Mouse (Mus musculus): Measurements from ENCODE around the gene Klhl23. TPM values are rescaled to one million over a fixed set of nuclear protein-coding genes. Genes with fewer than 3 reads are reported as not detected.
A peak's percentile ranks its signal among the peaks of the same experiment; 100 is the strongest.
"Not testable (repeated sequence)": the region's sequence is repeated elsewhere in the genome, so short reads cannot be mapped to it uniquely, and the experiment has no call there.

Klhl23 gene
- polyA plus RNA-seq, 1 experiment from 2014 or later: 37.2 TPM

DNA sequence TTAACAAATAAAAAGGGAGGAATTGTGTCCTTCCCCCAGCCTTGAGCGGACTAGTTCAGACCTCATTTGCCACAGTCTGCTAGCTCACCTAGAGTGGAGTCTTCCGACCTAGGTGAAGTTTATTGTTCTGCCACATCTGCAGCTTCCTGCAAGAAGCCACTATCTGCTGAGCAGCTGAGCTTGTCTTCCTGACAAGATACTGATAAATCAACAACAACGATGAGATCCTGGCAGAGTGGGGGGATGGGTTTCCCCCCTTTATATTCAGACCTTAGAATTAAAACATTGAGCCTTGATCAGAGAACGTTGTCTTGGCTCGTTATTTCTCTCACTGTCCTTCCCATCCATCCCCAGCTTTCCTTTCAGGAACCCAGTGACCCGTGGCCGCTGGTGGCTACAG lies 10.4 kb upstream of the Klhl23 start:
- not testable (repeated sequence) for H3K4me1 ChIP-seq (replicated peaks); ATAC-seq; H3K4me2 ChIP-seq (replicated peaks); H3K9ac ChIP-seq; H3K9me3 ChIP-seq; H3K27me3 ChIP-seq (replicated peaks); H3K27ac ChIP-seq; H3K36me3 ChIP-seq; H3K4me3 ChIP-seq (replicated peaks)
- 67% methylated on average over 7 of the region's 7 CpGs for WGBS

DNA sequence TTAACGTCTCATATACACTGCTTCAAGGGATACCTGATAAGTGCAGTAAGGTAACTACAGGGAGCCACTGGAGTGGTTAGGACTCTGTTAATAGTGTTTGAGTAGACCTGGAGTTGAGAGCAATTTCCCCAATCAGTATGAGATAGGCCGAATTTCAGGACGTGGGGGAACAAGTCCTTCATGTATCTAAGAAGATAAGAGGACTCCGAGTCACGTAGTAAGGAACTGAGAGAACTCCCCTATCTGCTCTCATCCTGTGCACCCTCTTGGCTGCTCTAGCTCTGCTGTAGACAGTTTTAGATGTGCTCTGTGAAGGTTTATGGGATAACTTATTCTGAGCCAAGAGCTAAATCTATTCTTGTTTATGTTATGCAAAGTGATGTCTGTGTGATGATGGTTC lies 5.2 kb upstream of the Klhl23 start:
- ATAC-seq: peak; percentile 81
- H3K4me1 ChIP-seq (replicated peaks): peaks cover 2% of the 10 kb centered on the region; the same call in 1 of the 2 replicates
- 54% methylated on average over 5 of the region's 5 CpGs for WGBS
- H3K27ac ChIP-seq: peak overlapping the region; percentile 44; the same call in 1 of the 2 replicates
- H3K36me3 ChIP-seq: no peaks in the 10 kb centered on the region
- H3K27me3 ChIP-seq (replicated peaks): no peaks in the 10 kb centered on the region
- H3K9ac ChIP-seq: no peak overlapping the region
- H3K4me2 ChIP-seq (replicated peaks): no peak overlapping the region
- H3K9me3 ChIP-seq: no peaks in the 10 kb centered on the region
- no peak overlapping the region for H3K4me3 ChIP-seq (replicated peaks)

DNA sequence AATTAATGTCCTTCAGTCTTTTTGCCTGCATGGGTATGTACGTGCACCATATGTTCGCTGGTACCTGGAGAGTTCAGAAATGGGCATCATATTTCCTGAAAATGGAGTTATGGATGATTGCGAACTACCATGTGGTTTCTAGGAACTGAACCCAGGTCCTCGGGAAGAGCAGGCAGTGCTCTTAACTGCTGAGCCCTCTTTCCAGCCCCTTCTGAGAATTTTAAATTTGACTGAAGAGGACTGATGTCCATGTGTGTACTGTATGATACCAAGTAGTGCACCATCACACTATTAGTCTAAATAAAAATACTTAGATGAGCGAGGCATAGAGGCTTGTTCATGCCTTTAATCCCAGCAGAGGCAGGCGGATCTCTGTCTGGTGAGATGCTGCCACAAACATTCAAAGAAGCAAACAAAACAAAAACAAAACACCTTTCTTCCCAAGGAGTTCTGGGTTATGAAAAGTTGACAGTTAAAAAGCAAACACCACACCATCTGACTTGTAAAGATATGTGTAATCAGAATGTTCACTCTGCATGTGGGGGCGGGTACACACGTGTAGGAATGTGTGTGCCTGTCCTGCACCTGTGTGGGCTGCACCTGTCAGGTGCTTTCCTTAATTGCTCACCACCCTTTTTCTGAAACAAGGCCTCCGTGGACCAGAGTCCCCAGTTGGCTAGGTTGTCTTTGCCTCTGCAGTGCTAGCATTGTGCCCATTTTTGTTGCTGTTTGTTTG lies 3.2 kb upstream of the Klhl23 start:
- H3K9me3 ChIP-seq: no peaks in the 10 kb centered on the region
- no peak overlapping the region for H3K4me2 ChIP-seq (replicated peaks)
- H3K4me3 ChIP-seq (replicated peaks): no peak overlapping the region
- no peak overlapping the region for H3K9ac ChIP-seq
- peak; percentile 39 for ATAC-seq
- WGBS: 77% methylated on average over 9 of the region's 9 CpGs
- H3K27me3 ChIP-seq (replicated peaks): no peaks in the 10 kb centered on the region
- no peak overlapping the region for H3K27ac ChIP-seq
- no peaks in the 10 kb centered on the region for H3K36me3 ChIP-seq
- peaks cover 4% of the 10 kb centered on the region; the same call in 1 of the 2 replicates for H3K4me1 ChIP-seq (replicated peaks)

DNA sequence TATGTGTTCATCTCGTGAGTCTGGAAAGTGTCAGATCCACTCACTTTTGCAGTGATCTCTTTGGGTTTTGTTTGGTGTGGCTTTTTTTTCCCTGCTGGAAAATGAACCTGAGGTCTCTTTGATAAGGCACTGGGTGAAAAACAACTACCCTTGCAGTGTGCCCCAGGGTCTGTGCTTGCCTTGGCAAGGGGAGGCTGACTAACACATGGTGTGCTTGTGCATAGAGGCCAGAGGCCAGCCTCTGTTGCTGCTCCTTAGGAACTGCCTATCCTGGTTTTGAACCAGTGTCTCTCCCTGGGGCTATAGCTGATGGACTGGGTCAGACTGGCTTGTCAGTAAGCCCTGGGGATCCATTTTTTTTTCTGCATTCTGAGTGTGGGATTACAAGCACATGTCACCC lies 1.5 kb upstream of the Klhl23 start:
- Histone ChIP-seq H3K27ac (no peak overlapping the region), H3K4me1 (replicated peaks) (peaks cover 8% of the 10 kb centered on the region; the same call in 1 of the 2 replicates), H3K9me3 (no peaks in the 10 kb centered on the region), H3K4me2 (replicated peaks) (no peak overlapping the region), H3K4me3 (replicated peaks) (no peak overlapping the region), H3K27me3 (replicated peaks) (no peaks in the 10 kb centered on the region), H3K36me3 (peaks cover 3% of the 10 kb centered on the region; the same call in 1 of the 2 replicates), H3K9ac (no peak overlapping the region)
- no peak for ATAC-seq
- WGBS: 38% methylated on average over 1 of the region's 1 CpGs

DNA sequence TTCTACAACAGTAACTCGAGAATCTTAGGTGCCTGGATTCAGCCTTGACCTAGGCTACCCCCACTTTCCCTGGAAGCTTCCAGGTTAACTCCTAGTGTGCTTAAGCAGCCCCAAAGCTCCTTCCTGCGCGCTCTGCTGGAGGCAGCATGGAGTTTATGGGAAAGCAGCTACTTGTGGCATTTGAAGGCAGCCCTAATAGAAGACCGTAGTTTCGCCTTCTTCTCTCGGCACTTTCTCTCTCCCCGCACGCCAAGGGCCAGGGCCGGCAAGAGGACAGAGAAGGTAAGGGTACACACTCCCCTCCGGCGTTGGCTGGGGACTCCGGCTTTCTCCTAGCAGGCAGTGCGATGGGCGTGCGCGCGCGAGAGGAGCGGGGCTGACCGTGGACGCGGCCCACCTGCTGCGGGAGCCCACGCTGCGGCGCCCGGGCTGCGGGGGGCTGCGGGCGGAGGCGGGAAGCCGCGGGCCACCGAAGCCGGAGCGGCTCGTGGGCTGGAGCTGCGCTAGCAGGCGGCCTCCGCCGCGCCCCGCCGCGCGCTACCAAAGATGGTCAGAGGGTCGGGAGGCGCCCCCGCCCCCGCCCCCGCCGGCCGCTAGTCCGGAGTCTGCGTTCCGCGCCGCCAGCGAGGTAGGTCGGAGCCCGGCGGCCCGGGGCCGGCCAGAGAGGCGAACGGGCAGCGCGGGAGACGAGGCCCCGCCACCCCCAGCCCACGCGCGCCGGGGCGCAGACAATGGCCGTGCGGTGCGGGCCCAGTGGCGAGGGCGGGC lies 801 bp downstream of the Klhl23 start:
- under 1% methylated on average over 72 of the region's 80 CpGs for WGBS
- peak overlapping the region; percentile 79 for H3K4me3 ChIP-seq (replicated peaks)
- peak overlapping the region; percentile 80 for H3K4me2 ChIP-seq (replicated peaks)
- peaks cover 19% of the 10 kb centered on the region for H3K4me1 ChIP-seq (replicated peaks)
- peak overlapping the region; percentile 83 for H3K9ac ChIP-seq
- ATAC-seq: peak; percentile 76
- H3K9me3 ChIP-seq: no peaks in the 10 kb centered on the region
- H3K27ac ChIP-seq: peak overlapping the region; percentile 95
- H3K36me3 ChIP-seq: peaks cover 3% of the 10 kb centered on the region
- H3K27me3 ChIP-seq (replicated peaks): no peaks in the 10 kb centered on the region

DNA sequence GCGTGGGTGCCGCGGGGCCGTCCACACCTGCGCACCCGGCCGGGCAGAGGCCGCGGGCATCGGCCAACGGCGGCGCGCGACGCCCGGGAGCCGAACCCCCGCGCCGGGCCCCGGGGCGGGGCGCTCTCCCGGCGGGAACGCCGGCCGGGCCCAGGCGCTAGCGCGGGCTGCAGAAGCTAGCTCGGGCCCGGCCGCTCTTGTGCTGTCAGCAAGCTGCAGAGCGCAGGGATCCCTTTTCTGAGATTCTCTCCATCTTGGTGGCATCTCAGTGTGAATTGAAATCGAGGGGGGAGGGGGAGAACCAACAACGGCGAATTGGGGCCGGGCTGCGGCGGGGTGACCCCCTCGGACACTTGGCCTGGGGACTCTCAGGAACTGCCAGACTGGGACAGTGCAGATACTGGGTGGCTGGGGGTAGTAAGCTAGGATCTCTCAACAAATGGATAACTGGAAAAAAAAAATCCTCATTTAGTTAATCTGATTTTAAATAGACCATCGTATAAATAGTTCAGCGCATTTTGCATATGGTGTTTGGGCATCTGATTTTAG lies 1.5 kb downstream of the Klhl23 start:
- no peaks in the 10 kb centered on the region for H3K9me3 ChIP-seq
- peak; percentile 85 for ATAC-seq
- peak overlapping the region; percentile 80 for H3K4me2 ChIP-seq (replicated peaks)
- H3K27me3 ChIP-seq (replicated peaks): no peaks in the 10 kb centered on the region
- H3K4me3 ChIP-seq (replicated peaks): peak overlapping the region; percentile 79
- peak overlapping the region; percentile 83 for H3K9ac ChIP-seq
- 3% methylated on average over 19 of the region's 45 CpGs for WGBS
- H3K36me3 ChIP-seq: peaks cover 3% of the 10 kb centered on the region
- peaks cover 21% of the 10 kb centered on the region for H3K4me1 ChIP-seq (replicated peaks)
- H3K27ac ChIP-seq: peak overlapping the region; percentile 95

DNA sequence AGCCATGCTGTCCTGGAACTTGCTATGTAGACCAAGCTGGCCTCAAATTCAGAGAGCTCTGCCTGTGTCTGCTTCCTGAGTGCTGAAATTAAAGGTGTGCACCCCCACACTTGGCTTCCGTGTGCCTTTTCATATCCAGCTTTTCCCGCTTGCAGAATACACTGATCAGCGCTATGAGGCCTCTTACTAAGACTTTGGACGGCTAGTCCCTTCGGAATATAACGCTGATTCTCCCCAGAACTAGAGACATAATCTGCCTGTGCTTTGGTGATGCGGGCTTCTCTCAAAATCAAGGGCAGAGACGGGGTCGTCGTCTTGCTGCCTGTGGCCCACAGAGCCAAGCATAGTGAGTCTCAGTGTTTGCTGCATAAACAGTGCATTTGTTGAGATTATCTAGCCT lies 4.2 kb downstream of the Klhl23 start:
- Histone ChIP-seq H3K4me1 (replicated peaks) (peaks cover 22% of the 10 kb centered on the region), H3K4me3 (replicated peaks) (no peak overlapping the region), H3K4me2 (replicated peaks) (no peak overlapping the region), H3K27me3 (replicated peaks) (no peaks in the 10 kb centered on the region), H3K9me3 (no peaks in the 10 kb centered on the region), H3K27ac (no peak overlapping the region), H3K9ac (no peak overlapping the region), H3K36me3 (peaks cover 14% of the 10 kb centered on the region)
- 70% methylated on average over 10 of the region's 10 CpGs for WGBS
- ATAC-seq: no peak

DNA sequence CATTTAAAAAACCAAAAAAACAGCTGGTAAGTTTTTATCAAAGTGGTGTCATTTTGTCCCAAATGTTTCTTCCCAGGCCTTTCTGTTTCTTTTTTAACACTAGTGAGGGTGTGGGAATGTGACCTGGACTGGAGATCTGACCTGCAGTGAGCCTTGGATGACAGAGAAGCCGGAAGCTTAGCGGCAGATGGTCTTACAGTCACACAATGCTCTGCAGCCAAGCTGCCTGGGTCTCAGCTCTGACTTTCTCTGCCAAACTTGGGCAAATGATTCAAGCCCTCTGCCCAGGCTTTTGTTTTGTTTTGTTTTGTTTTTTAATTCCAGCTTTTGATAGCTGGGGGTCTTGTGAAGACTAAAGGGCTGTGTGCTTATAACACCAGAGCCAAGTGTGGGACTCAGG lies 4.6 kb downstream of the Klhl23 start:
- no peak overlapping the region for H3K4me2 ChIP-seq (replicated peaks)
- H3K9ac ChIP-seq: no peak overlapping the region
- no peaks in the 10 kb centered on the region for H3K9me3 ChIP-seq
- H3K27me3 ChIP-seq (replicated peaks): no peaks in the 10 kb centered on the region
- 62% methylated on average over 2 of the region's 2 CpGs for WGBS
- ATAC-seq: no peak
- peaks cover 22% of the 10 kb centered on the region for H3K4me1 ChIP-seq (replicated peaks)
- no peak overlapping the region for H3K27ac ChIP-seq
- no peak overlapping the region for H3K4me3 ChIP-seq (replicated peaks)
- H3K36me3 ChIP-seq: peaks cover 14% of the 10 kb centered on the region

DNA sequence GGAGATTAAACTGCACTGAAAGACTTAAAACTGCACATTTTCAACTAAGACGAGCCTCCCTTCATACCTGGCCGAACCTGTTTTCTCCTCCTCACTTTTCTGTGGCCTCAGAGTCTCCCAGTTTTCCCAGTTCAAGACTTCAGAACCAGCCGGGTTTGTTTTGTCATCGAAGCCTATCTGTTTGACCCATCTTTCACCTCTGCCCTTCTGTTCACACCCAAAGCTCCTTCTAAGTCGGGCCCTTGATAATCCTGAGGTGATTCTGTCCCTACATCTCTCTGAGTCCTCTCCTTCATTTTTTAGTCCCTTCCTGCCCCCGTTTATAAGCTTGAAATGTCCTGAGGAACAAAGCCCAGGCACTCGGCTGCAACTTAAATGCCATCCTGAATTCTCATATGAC lies 6.3 kb downstream of the Klhl23 start:
- Histone ChIP-seq H3K4me1 (replicated peaks) (peaks cover 18% of the 10 kb centered on the region; the same call in 1 of the 2 replicates), H3K4me3 (replicated peaks) (no peak overlapping the region), H3K36me3 (peaks cover 14% of the 10 kb centered on the region), H3K9ac (no peak overlapping the region), H3K4me2 (replicated peaks) (no peak overlapping the region), H3K9me3 (no peaks in the 10 kb centered on the region), H3K27ac (no peak overlapping the region), H3K27me3 (replicated peaks) (no peaks in the 10 kb centered on the region)
- whole genome bisulfite sequencing: 28% methylated on average over 7 of the region's 7 CpGs
- no peak for ATAC-seq

DNA sequence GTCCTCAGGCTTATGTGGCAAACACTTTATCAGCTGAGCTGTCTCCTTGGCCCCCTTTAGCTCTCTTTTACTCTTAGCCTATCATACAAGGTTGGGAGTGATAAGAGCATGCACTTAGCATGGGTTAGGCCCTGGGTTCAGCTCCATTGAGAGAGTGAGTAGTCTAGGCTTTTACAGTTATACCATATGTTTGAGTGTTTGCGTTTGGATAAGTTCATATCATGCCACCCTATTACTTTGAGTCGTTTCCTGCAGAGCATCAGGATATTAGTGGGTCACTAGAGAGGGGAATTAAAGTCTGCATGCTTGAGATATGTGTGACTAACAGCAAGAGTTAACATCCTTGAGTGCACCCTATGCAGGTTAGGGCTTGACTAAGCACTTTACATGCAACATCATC lies 7.9 kb downstream of the Klhl23 start:
- H3K9me3 ChIP-seq: no peaks in the 10 kb centered on the region
- no peaks in the 10 kb centered on the region for H3K27me3 ChIP-seq (replicated peaks)
- peaks cover 19% of the 10 kb centered on the region for H3K36me3 ChIP-seq

DNA sequence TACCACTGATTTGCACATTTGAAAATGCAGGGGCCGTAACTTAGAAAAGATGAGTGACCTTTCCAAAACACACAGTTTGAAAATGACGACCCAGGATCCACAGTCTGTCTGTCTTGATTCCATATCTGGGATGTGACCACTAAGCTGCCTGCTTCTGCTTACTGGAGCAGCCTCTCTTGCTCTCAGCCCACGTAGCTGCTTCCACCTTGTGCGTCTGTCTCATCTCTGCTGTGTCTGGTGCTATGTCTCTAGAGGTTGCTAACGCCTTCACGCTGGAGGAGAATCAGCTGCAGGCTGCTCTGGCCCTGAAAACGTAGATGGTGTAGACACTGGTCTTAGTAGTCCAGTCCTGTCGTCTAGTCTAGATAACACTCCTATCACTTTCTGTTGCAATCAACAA lies 8.4 kb downstream of the Klhl23 start:
- H3K27ac ChIP-seq: no peak overlapping the region
- WGBS: 85% methylated on average over 8 of the region's 8 CpGs
- ATAC-seq: no peak
- H3K36me3 ChIP-seq: peaks cover 20% of the 10 kb centered on the region
- no peak overlapping the region for H3K4me3 ChIP-seq (replicated peaks)
- H3K9ac ChIP-seq: no peak overlapping the region
- H3K27me3 ChIP-seq (replicated peaks): no peaks in the 10 kb centered on the region
- peaks cover 14% of the 10 kb centered on the region; the same call in 1 of the 2 replicates for H3K4me1 ChIP-seq (replicated peaks)
- H3K4me2 ChIP-seq (replicated peaks): no peak overlapping the region
- H3K9me3 ChIP-seq: no peaks in the 10 kb centered on the region

More for the DNA sequence above, 7.9 kb downstream of the Klhl23 start:
- whole genome bisulfite sequencing: 88% methylated on average over 2 of the region's 2 CpGs
- no peak overlapping the region for H3K4me3 ChIP-seq (replicated peaks)
- peaks cover 16% of the 10 kb centered on the region; the same call in 1 of the 2 replicates for H3K4me1 ChIP-seq (replicated peaks)
- no peak overlapping the region for H3K4me2 ChIP-seq (replicated peaks)
- ATAC-seq: no peak
- H3K9ac ChIP-seq: no peak overlapping the region
- H3K27ac ChIP-seq: no peak overlapping the region

DNA sequence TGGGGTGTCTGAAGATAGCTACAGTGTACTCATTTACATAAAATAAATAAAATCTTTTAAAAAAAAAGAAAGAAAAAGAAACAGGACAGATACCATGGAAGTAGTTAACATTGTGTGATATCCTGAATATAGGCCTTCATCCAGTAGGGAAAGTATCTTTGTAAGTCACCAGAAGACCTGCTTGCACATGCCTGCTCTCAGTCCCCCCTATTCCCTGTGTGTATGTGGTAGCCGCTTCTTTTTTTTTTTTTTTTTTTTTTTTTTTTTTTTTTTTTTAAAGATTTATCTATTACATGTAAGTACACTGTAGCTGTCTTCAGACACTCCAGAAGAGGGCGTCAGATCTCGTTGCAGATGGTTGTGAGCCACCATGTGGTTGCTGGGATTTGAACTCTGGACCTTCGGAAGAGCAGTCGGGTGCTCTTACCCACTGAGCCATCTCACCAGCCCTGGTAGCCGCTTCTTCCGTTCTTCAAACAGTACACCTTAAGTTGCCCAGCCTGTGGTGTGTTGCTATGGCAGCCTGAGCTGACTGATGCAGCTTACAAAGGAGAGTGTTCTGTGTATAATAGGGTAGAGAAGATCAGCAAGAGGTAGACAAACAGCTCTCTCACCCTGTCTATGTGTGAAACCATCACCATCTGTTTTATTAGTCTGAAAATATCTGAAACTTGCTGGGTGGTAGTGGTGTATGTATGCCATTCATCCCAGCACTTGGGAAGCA lies 15.7 kb downstream of the Klhl23 start:
- Histone ChIP-seq H3K27me3 (replicated peaks) (no peaks in the 10 kb centered on the region), H3K4me3 (replicated peaks) (no peak overlapping the region), H3K9ac (no peak overlapping the region), H3K27ac (no peak overlapping the region), H3K36me3 (0 out of 2 replicates have a peak, but pooled peaks cover 12% of the 10 kb centered on the region), H3K4me1 (replicated peaks) (no peaks in the 10 kb centered on the region), H3K9me3 (no peaks in the 10 kb centered on the region), H3K4me2 (replicated peaks) (no peak overlapping the region)
- ATAC-seq: 0 out of 2 replicates have a peak, but pooled peaks have one; percentile 23
- 75% methylated on average over 7 of the region's 7 CpGs for WGBS
